Mouse (Mus musculus): ENCODE results near the gene Gpn2. TPM values are rescaled to one million over a fixed set of nuclear protein-coding genes. Genes with fewer than 3 reads are reported as not detected.

Gene Gpn2
- 19.7 and 20.4 TPM in 2 replicates for polyA plus RNA-seq (2014; fragmentation: Nextera tagmentation; extraction: Ambion mirVana)

GRCm38 (mm10) chr4:133584059-133584951 lies at the start of gene Gpn2:
Gpn2 (plus strand) TSS chr4:133584362.
- WGBS: 2% methylated on average over 65 of the region's 65 CpGs
- Histone ChIP-seq H3K4me1 (replicated peaks; ENCODE audit: control insufficient read depth, insufficient read depth, low read length) (peaks cover 12% of the 10 kb centered on the region; the same call in 1 of the 2 replicates), H3K9ac (peak within 1 kb of the TSS; percentile 83), H3K36me3 (replicated peaks; ENCODE audit: control insufficient read depth, insufficient read depth) (peaks cover 57% of the 10 kb centered on the region), H3K4me2 (replicated peaks) (peak within 1 kb of the TSS; percentile 99), H3K27ac (peak within 1 kb of the TSS; percentile 87), H3K9me3 (ENCODE audit: control insufficient read depth, low read length) (no peaks in the 10 kb centered on the region), H3K27me3 (ENCODE audit: control insufficient read depth, insufficient read depth, low read length) (no peaks in the 10 kb centered on the region), H3K4me3 (replicated peaks; ENCODE audit: low read length) (peak within 1 kb of the TSS; percentile 85)
- DNase-seq (ENCODE audit: low spot score): peak; percentile 81
- peak; percentile 90 for ATAC-seq (ENCODE audit: low FRiP score)

DNA sequence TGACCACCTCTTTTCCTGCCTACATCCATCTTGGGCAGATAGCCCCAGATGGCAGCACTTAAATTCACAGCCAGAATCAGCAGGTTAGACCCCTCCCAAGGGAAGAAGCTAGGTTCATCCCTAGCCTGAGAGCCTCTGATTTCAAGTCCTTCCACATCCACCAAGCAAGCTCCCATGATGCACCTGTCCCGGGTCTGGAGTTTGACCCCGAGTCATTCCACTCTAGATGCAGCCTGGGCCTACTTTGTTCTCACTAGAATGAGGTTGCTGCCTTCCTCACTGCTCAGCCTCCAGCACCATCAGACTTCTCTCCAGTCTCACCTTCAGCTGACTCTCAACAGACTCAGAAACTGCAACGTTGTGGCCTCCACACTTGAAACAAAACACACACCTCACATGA lies 48.1 kb upstream of the Gpn2 start:
- H3K27me3 ChIP-seq (ENCODE audit: control insufficient read depth, insufficient read depth, low read length): no peaks in the 10 kb centered on the region
- no peak for ATAC-seq (ENCODE audit: low FRiP score)
- WGBS: 92% methylated on average over 3 of the region's 3 CpGs
- no peak overlapping the region for H3K9ac ChIP-seq
- no peak overlapping the region for H3K4me2 ChIP-seq (replicated peaks)
- no peak overlapping the region for H3K27ac ChIP-seq
- no peaks in the 10 kb centered on the region for H3K4me1 ChIP-seq (replicated peaks; ENCODE audit: control insufficient read depth, insufficient read depth, low read length)
- H3K4me3 ChIP-seq (replicated peaks; ENCODE audit: low read length): no peak overlapping the region
- no peaks in the 10 kb centered on the region for H3K9me3 ChIP-seq (ENCODE audit: control insufficient read depth, low read length)
- peaks cover 97% of the 10 kb centered on the region for H3K36me3 ChIP-seq (replicated peaks; ENCODE audit: control insufficient read depth, insufficient read depth)
- no peak for DNase-seq (ENCODE audit: low spot score)

DNA sequence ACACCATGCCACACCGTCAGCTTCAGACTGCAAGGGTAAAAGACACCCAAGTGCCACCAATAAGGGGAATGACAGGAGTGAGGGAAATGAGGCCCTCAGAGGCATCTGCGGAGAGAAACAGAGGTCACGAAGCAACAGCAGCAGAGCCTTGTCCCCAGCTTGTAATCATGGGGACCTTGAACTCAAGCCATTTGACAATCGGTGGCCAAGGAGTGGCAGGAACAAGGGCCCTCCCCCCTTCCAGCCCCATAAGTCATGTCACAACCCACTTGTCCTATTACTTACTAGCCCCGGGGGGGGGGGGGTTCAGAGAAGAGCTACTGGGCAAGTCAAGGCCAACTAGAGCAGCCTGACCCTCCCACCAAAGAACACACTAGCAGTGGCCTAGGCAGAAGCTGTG lies 47.5 kb upstream of the Gpn2 start:
- no peaks in the 10 kb centered on the region for H3K27me3 ChIP-seq (ENCODE audit: control insufficient read depth, insufficient read depth, low read length)
- DNase-seq (ENCODE audit: low spot score): no peak
- ATAC-seq (ENCODE audit: low FRiP score): no peak
- no peak overlapping the region for H3K9ac ChIP-seq
- no peak overlapping the region for H3K27ac ChIP-seq
- H3K9me3 ChIP-seq (ENCODE audit: control insufficient read depth, low read length): no peaks in the 10 kb centered on the region
- 91% methylated on average over 5 of the region's 5 CpGs for WGBS
- H3K36me3 ChIP-seq (replicated peaks; ENCODE audit: control insufficient read depth, insufficient read depth): peaks cover 95% of the 10 kb centered on the region
- no peak overlapping the region for H3K4me2 ChIP-seq (replicated peaks)
- no peaks in the 10 kb centered on the region for H3K4me1 ChIP-seq (replicated peaks; ENCODE audit: control insufficient read depth, insufficient read depth, low read length)
- H3K4me3 ChIP-seq (replicated peaks; ENCODE audit: low read length): no peak overlapping the region

DNA sequence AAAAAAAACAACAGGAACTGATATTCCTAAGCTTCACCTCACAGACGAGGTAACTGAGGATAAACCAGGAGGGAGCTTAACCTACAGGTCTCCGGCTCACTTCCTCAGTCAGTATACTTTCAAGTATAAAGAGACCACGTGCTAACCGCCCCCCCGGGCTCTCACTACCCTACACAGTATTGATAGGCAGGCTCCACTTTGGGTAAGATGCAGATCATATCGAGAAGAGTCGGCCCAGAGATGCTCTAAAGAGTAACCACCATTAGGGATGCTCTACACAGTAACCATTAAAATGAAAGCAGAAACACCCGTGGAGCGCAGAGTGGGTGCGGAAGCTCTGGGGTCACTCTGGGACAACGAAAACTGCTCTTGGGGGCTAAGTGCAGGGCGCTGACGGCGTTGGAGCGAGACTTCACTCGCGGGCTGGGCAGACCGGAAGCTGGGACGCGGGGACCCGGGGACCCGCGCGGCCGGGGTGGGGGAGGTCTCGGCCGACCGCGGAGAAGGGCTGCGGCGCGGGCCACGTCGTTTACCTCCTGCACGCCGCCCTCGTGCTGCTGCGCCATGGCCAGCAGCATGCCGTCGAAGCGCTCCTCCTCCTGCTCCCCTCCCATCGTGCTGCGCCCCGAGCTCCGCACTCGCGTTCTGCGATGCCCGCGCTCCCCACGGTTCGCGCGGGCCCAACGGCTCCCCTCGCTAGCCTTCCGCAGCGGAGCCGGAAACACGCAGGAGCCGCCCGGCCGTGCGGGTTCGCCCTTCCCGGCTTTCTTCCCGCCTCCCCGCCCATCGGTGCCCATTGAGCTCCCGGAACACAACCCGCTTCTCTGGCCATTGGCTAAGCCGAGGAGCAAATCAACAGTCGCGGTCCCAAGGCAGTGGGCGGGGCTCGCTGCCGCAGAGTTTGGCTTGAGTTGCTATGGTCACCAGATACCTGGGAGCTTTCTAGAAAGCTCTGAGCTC lies 38.6 kb upstream of the Gpn2 start, which contains the start of gene Nudc:
Gene Nudc (minus strand): TSS at position 725 of the 960 bp plus-strand sequence.
- Histone ChIP-seq H3K36me3 (replicated peaks; ENCODE audit: control insufficient read depth, insufficient read depth) (peaks cover 23% of the 10 kb centered on the region), H3K27ac (peak within 1 kb of the TSS; percentile 74), H3K4me1 (replicated peaks; ENCODE audit: control insufficient read depth, insufficient read depth, low read length) (peaks cover 8% of the 10 kb centered on the region), H3K27me3 (ENCODE audit: control insufficient read depth, insufficient read depth, low read length) (no peaks in the 10 kb centered on the region), H3K9me3 (ENCODE audit: control insufficient read depth, low read length) (no peaks in the 10 kb centered on the region), H3K9ac (peak within 1 kb of the TSS; percentile 72), H3K4me2 (replicated peaks) (peak within 1 kb of the TSS; percentile 96), H3K4me3 (replicated peaks; ENCODE audit: low read length) (peak within 1 kb of the TSS; percentile 82)
- peak; percentile 99 for ATAC-seq (ENCODE audit: low FRiP score)
- peak; percentile 95 for DNase-seq (ENCODE audit: low spot score)
- WGBS: under 1% methylated on average over 67 of the region's 77 CpGs

DNA sequence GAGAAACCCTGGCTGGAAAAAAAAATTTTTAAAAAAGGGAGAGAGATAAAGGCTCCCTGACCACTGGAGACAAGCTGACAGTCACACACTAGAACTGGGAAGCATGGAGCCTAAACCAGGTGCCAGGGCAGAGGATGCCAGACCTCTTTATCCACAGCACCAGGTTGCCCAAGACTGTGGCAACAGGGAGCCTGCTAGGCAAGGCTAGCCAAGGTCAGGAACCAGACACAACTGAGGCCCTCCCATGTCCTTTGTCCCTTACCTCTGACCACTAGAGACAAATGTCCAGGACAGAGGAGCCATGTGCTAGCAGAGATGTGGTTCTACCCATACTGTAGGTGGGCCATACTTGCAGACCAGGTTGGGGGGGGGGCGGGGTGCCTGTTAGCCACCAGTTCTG lies 32.1 kb upstream of the Gpn2 start:
- no peak overlapping the region for H3K4me3 ChIP-seq (replicated peaks; ENCODE audit: low read length)
- DNase-seq (ENCODE audit: low spot score): no peak
- 88% methylated on average over 1 of the region's 1 CpGs for WGBS
- no peaks in the 10 kb centered on the region for H3K36me3 ChIP-seq (replicated peaks; ENCODE audit: control insufficient read depth, insufficient read depth)
- no peak overlapping the region for H3K4me2 ChIP-seq (replicated peaks)
- H3K27ac ChIP-seq: no peak overlapping the region
- H3K9me3 ChIP-seq (ENCODE audit: control insufficient read depth, low read length): no peaks in the 10 kb centered on the region
- no peaks in the 10 kb centered on the region for H3K27me3 ChIP-seq (ENCODE audit: control insufficient read depth, insufficient read depth, low read length)
- H3K4me1 ChIP-seq (replicated peaks; ENCODE audit: control insufficient read depth, insufficient read depth, low read length): no peaks in the 10 kb centered on the region
- no peak overlapping the region for H3K9ac ChIP-seq
- ATAC-seq (ENCODE audit: low FRiP score): no peak

GRCm38 (mm10) chr4:133552768-133553447 lies 31.3 kb upstream of the Gpn2 start, which contains the start of gene Nr0b2:
Nr0b2 (plus strand) TSS chr4:133553376.
- no peak within 1 kb of the TSS for H3K27ac ChIP-seq
- H3K9me3 ChIP-seq (ENCODE audit: control insufficient read depth, low read length): no peaks in the 10 kb centered on the region
- 68% methylated on average over 10 of the region's 10 CpGs for WGBS
- H3K4me1 ChIP-seq (replicated peaks; ENCODE audit: control insufficient read depth, insufficient read depth, low read length): no peaks in the 10 kb centered on the region
- no peak within 1 kb of the TSS for H3K9ac ChIP-seq
- DNase-seq (ENCODE audit: low spot score): no peak
- ATAC-seq (ENCODE audit: low FRiP score): no peak
- no peaks in the 10 kb centered on the region for H3K27me3 ChIP-seq (ENCODE audit: control insufficient read depth, insufficient read depth, low read length)
- H3K4me2 ChIP-seq (replicated peaks): no peak within 1 kb of the TSS
- no peak within 1 kb of the TSS for H3K4me3 ChIP-seq (replicated peaks; ENCODE audit: low read length)
- no peaks in the 10 kb centered on the region for H3K36me3 ChIP-seq (replicated peaks; ENCODE audit: control insufficient read depth, insufficient read depth)

GRCm38 (mm10) chr4:133553448-133554330 lies 30.5 kb upstream of the Gpn2 start:
- Histone ChIP-seq H3K27me3 (ENCODE audit: control insufficient read depth, insufficient read depth, low read length) (no peaks in the 10 kb centered on the region), H3K4me3 (replicated peaks; ENCODE audit: low read length) (no peak overlapping the region), H3K36me3 (replicated peaks; ENCODE audit: control insufficient read depth, insufficient read depth) (no peaks in the 10 kb centered on the region), H3K9me3 (ENCODE audit: control insufficient read depth, low read length) (no peaks in the 10 kb centered on the region), H3K27ac (no peak overlapping the region), H3K9ac (no peak overlapping the region), H3K4me2 (replicated peaks) (no peak overlapping the region), H3K4me1 (replicated peaks; ENCODE audit: control insufficient read depth, insufficient read depth, low read length) (no peaks in the 10 kb centered on the region)
- no peak for ATAC-seq (ENCODE audit: low FRiP score)
- no peak for DNase-seq (ENCODE audit: low spot score)
- 77% methylated on average over 19 of the region's 19 CpGs for WGBS

- Histone ChIP-seq H3K4me2 (replicated peaks) (no peak overlapping the region), H3K27ac (no peak overlapping the region), H3K36me3 (replicated peaks; ENCODE audit: control insufficient read depth, insufficient read depth) (no peaks in the 10 kb centered on the region), H3K9ac (no peak overlapping the region), H3K9me3 (ENCODE audit: control insufficient read depth, low read length) (no peaks in the 10 kb centered on the region), H3K4me3 (replicated peaks; ENCODE audit: low read length) (no peak overlapping the region), H3K4me1 (replicated peaks; ENCODE audit: control insufficient read depth, insufficient read depth, low read length) (no peaks in the 10 kb centered on the region), H3K27me3 (ENCODE audit: control insufficient read depth, insufficient read depth, low read length) (no peaks in the 10 kb centered on the region)
- 29% methylated on average over 10 of the region's 10 CpGs for WGBS
- no peak for ATAC-seq (ENCODE audit: low FRiP score)
- DNase-seq (ENCODE audit: low spot score): no peak
Observed at GRCm38 (mm10) chr4:133557041-133557717, 27.0 kb upstream of the Gpn2 start.
